Mouse (Mus musculus): Measurements from ENCODE around the gene Zdhhc18.
"Not testable (repeated sequence)": the region's sequence is repeated elsewhere in the genome, so short reads cannot be mapped to it uniquely, and the experiment has no call there.

DNA sequence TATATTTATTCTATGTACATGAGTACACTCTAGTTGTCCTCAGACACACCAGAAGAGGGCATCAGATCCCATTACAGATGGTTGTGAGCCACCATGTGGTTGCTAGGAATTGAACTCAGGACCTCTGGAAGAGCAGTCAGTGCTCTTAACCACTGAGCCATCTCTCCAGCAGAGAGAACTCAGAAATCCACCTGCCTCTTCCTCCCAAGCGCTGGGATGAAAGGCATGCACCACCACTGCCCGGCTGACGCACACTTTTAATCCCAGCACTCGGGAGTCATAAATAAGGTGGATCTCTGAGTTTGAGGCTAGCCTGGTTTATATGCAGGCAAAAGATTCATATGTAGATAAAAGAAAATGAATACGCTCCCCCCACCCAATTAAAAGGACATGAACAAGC lies 490 bp downstream of the Zdhhc18 start:
- TF ChIP-seq CTCF (IDR thresholded peaks at IDR 0.05; ENCODE audit: borderline replicate concordance, insufficient read depth, low read length); POLR2A (IDR thresholded peaks at IDR 0.05; ENCODE audit: low read depth, low read length): not testable (repeated sequence)
